Mouse (Mus musculus) liver, embryonic 13.5 days (tissue): Measurements from ENCODE around the gene Scube2. TPM values are rescaled to one million over a fixed set of nuclear protein-coding genes. Genes with fewer than 3 reads are reported as not detected.

Source experiments
- ATAC-seq: fragments of 200-750 bp; cut with Nextera tagmentation; 2 replicates; pipeline ENCODE4 v1.8.0; 2017; ENCODE audit warnings: low read depth, mild to moderate bottlenecking, moderate number of reproducible peaks, moderate library complexity
- DNase-seq: peaks from one replicate; pipeline ENCODE4 v3.0.0; 2022
- H3K27ac ChIP-seq: fragments of 300-500 bp; sonication (generic); 2 replicates; pipeline ENCODE4 v1.5.1; 2015; ENCODE audit warnings: moderate library complexity, mild to moderate bottlenecking, inconsistent platforms
- H3K27me3 ChIP-seq: fragments of 300-500 bp; sonication (generic); 2 replicates; pipeline ENCODE4 v1.6.1; 2015; ENCODE audit warnings: mild to moderate bottlenecking, inconsistent platforms
- H3K36me3 ChIP-seq: fragments of 300-500 bp; sonication (generic); 2 replicates; pipeline ENCODE4 v1.6.1; 2015; ENCODE audit warnings: mild to moderate bottlenecking, inconsistent platforms
- H3K4me1 ChIP-seq: fragments of 300-500 bp; sonication (generic); replicated peaks from 2 replicates; pipeline ENCODE4 v1.6.1; 2015; ENCODE audit warnings: inconsistent platforms
- H3K4me2 ChIP-seq: fragments of 300-500 bp; sonication (generic); 2 replicates; pipeline ENCODE4 v1.6.1; 2015; ENCODE audit warnings: inconsistent platforms, mild to moderate bottlenecking, moderate library complexity
- H3K4me3 ChIP-seq: fragments of 300-500 bp; sonication (generic); replicated peaks from 2 replicates; pipeline ENCODE4 v1.5.1; 2015; ENCODE audit warnings: mild to moderate bottlenecking, inconsistent platforms
- H3K9ac ChIP-seq: fragments of 300-500 bp; sonication (generic); 2 replicates; pipeline ENCODE4 v1.6.1; 2015; ENCODE audit warnings: mild to moderate bottlenecking, inconsistent platforms
- H3K9me3 ChIP-seq: fragments of 300-500 bp; sonication (generic); replicated peaks from 2 replicates; pipeline ENCODE4 v1.6.1; 2016; ENCODE audit warnings: inconsistent platforms
- WGBS: fragments of 180-500 bp; shearing (Covaris S2); methylation state at CpG from one replicate; pipeline ENCODE4 v1.1.7; 2015; ENCODE audit not compliant: insufficient replicate concordance; 5-methylcytosine and 5-hydroxymethylcytosine counted together
- polyA plus RNA-seq: library from polyadenylated mRNA; unstranded; fragments of >200 nt; fragmentation: Nextera tagmentation; extraction: Ambion mirVana; gene quantifications from 2 replicates; pipeline ENCODE4 v1.2.1, GENCODE M21; 2015

Gene Scube2
- polyA plus RNA-seq, 1 experiment from 2014 or later: 0.14 TPM

DNA sequence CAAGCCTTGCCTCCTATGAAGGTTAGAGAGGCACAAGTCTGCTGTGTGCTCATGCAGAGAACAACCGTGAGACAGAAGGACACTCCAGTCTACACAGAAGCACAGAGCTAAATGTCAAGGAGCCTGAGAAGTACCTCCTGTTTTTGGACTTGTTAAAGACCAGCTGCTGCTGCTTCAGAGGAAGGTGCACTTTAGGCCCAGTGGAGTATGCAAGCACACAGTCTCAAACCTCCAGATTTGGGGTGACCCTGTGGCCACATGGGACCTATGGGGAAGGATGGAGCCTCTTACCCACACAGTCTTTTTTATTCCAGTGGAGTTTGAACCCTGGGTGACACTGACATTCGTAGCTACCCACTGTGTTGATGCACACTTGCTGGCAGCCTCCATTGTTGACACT, 34.1 kb downstream of the Scube2 start:
- DNase-seq: no peak
- WGBS: 59% methylated on average over 2 of the region's 2 CpGs
- no peaks in the 10 kb centered on the region for H3K36me3 ChIP-seq

DNA sequence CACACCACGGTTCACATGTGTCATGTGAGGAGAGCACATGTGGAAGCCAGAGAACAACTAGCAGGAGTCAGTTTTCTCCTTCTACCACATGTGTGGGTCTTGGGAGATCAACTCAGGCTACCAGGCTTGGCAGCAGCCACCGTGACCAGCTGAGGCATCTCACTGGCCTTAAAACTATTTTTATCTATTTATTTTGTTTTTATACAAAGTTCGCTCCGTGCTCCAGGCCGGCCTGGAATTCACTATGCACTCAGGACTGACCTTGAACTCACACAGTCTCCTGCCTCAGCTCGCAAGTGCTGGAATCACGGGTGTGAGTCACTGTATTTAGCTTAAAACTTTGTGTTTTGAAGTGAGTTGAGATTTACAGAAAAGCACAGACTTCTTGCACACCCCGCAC, 38.6 kb downstream of the Scube2 start:
- H3K36me3 ChIP-seq: no peaks in the 10 kb centered on the region
- no peak overlapping the region for H3K4me3 ChIP-seq
- ATAC-seq: no peak
- H3K27me3 ChIP-seq: no peaks in the 10 kb centered on the region
- H3K27ac ChIP-seq: no peak overlapping the region
- H3K9me3 ChIP-seq: no peaks in the 10 kb centered on the region
- no peak overlapping the region for H3K9ac ChIP-seq
- DNase-seq: no peak
- H3K4me1 ChIP-seq: no peaks in the 10 kb centered on the region
- H3K4me2 ChIP-seq: no peak overlapping the region
- 66% methylated on average over 8 of the region's 8 CpGs for WGBS

More for the DNA sequence above, 34.1 kb downstream of the Scube2 start:
- Histone ChIP-seq H3K9ac (no peak overlapping the region), H3K27ac (no peak overlapping the region), H3K4me1 (no peaks in the 10 kb centered on the region), H3K4me3 (no peak overlapping the region), H3K4me2 (no peak overlapping the region), H3K9me3 (no peaks in the 10 kb centered on the region), H3K27me3 (peaks cover 6% of the 10 kb centered on the region; the same call in 1 of the 2 replicates)
- no peak for ATAC-seq

DNA sequence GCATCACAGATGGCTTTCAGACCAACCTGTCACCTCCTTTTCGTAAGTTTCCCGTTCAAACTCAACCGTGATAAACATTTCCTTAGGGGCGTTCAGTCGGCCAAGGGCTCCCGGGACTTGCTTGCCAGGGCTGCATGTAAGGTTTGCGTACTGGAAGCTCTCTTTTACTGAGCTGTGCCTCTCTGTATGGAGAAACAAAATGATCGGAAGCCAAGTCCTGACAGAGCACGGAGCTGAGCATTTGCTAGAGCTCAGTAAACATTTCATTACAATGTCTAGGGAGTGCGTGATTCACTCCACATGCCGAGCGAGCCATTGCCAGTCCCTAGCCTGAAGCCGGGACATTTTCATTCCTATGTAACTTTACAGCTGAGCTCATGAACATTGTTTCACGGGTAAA, 40.2 kb downstream of the Scube2 start:
- H3K9ac ChIP-seq: no peak overlapping the region
- no peak for ATAC-seq
- H3K4me2 ChIP-seq: no peak overlapping the region
- no peaks in the 10 kb centered on the region for H3K27me3 ChIP-seq
- no peak for DNase-seq
- no peaks in the 10 kb centered on the region for H3K36me3 ChIP-seq
- no peaks in the 10 kb centered on the region for H3K9me3 ChIP-seq
- no peak overlapping the region for H3K4me3 ChIP-seq
- 75% methylated on average over 14 of the region's 14 CpGs for WGBS
- H3K4me1 ChIP-seq: no peaks in the 10 kb centered on the region
- no peak overlapping the region for H3K27ac ChIP-seq

DNA sequence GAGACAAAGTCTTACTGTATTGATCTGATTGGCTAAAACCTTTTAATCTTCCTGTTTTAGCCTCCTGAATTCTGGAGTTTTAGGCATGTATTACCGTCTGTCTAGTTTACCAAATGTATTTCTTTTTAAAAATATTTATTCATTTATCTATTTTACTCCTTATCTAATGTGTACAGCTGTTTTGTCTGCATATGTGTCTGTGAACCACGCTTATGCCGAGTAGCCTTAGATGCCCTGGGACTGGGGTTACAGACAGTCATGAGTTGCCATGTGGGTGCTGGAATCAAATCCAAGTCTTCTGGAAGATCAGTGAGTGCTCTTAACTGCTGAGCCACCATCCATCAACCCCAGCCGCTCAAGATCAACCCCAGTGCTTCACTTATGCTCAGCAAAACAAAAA, 46.9 kb downstream of the Scube2 start:
- Histone ChIP-seq H3K27ac (no peak overlapping the region), H3K27me3 (no peaks in the 10 kb centered on the region), H3K9me3 (no peaks in the 10 kb centered on the region), H3K36me3 (no peaks in the 10 kb centered on the region), H3K4me1 (peaks cover 27% of the 10 kb centered on the region), H3K9ac (no peak overlapping the region), H3K4me2 (no peak overlapping the region), H3K4me3 (no peak overlapping the region)
- ATAC-seq: peak; percentile 54; the same call in 1 of the 2 replicates
- WGBS: 36% methylated on average over 4 of the region's 4 CpGs
- no peak for DNase-seq

DNA sequence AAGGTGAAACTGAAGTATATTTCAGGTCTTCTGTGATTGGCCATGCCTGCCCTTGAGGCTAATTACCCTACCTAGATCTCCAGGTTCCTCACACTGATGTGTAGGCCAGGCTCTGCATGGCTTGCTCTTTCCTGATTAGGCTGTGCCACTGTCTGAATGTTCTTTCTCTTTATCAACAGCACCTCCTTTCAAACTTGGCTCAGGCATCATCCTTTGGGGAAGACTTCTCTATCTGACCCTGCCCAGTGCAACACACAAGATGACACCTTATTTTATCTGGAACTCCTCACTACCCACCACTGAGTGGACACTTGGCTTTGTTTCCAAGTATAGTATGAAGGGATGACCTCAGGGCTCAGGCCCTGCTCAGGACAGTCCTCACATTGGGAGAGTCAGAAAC, 47.5 kb downstream of the Scube2 start:
- no peak overlapping the region for H3K27ac ChIP-seq
- no peak overlapping the region for H3K9ac ChIP-seq
- H3K4me3 ChIP-seq: no peak overlapping the region
- no peaks in the 10 kb centered on the region for H3K27me3 ChIP-seq
- no peaks in the 10 kb centered on the region for H3K9me3 ChIP-seq
- peaks cover 27% of the 10 kb centered on the region for H3K4me1 ChIP-seq
- 0 out of 2 replicates have a peak overlapping the region, but pooled peaks have one; percentile 3 for H3K4me2 ChIP-seq
- DNase-seq: peak; percentile 43
- ATAC-seq: peak; percentile 92
- no peaks in the 10 kb centered on the region for H3K36me3 ChIP-seq

DNA sequence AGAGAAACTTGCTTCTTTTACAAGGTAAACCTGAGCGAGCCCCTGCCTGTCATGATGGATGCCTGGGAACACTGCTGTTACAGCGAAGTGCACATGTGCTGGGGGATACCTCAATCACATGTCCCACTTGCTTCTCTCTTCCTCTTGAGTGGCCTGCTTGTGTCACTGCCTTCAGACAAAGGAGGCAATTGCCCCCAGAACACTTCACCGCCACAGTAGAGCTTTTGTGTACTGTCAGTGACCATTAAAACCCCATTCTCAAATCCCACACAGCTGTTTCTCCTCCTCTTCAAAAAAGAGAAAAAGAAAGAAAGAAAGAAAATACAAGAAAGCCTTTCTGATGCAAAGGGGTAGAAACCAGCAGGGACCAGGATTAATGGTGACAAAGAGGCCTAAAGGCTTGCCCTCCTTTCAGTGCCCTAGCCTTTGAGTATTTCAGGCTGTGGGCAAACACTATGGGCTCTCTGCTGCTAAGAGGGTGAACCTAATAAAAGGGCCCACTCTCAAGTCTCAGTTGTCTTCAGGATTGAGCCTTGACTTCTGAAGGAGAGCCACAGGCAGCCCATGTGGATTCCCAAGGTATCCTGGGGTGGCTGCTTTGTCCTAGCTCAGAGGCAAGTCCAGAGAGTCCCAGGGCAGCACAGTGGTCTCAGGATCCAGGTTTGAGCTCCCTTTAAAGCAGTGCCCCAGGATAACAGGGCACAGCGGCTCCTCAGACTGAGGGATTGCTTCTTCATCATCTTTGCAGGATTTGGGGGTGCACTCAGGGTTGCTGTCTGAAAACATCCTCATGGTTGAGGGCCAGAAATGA, 51.9 kb downstream of the Scube2 start:
- H3K27ac ChIP-seq: no peak overlapping the region
- no peaks in the 10 kb centered on the region for H3K9me3 ChIP-seq
- 75% methylated on average over 4 of the region's 4 CpGs for WGBS
- no peak for ATAC-seq
- peaks cover 3% of the 10 kb centered on the region; the same call in 1 of the 2 replicates for H3K27me3 ChIP-seq
- no peak for DNase-seq
- no peaks in the 10 kb centered on the region for H3K36me3 ChIP-seq
- H3K4me1 ChIP-seq: peaks cover 20% of the 10 kb centered on the region
- H3K9ac ChIP-seq: no peak overlapping the region
- no peak overlapping the region for H3K4me3 ChIP-seq
- no peak overlapping the region for H3K4me2 ChIP-seq

DNA sequence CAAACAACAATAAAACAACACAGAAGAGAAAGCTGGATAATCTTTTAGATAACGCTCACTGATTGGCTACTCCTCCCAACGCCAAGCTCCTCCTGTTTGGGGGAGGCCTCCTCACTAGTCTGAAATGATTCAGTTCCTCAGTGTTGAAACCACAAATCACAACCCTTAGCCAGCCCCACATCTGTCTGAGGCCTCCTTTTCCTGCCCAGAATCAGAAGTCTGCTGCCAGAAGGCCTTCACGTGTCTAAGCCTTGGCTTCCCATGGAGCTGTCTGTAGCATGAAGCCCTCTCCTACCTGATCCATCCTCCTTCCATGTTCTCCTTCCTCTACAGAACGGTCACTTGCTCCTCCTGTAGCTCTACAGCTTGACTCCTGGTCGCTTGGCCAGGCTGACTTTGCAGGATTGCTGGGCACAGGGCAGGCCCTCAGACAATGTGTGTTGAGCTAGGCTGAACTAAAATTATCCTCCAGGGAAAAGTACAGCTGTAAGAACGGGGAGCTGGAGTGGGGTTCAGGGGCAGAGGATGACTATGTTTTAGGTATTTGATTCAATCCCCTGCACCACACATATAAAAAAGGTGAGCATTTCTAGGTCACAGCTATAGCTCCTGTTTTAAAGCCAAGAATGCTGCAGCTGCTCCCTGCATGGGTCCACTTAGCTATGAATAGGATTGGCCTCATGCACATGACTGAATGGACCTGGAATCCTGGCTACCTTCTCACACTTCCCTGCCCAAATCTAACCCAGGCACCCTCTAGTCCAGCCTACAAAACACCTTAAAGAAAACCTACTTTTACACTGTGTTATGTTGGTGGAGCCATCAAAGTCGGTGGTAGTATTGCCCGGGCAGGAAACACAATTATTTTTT, 57.6 kb downstream of the Scube2 start:
- H3K9ac ChIP-seq: no peak overlapping the region
- no peak overlapping the region for H3K27ac ChIP-seq
- DNase-seq (no peak), ATAC-seq (no peak)
- peaks cover 10% of the 10 kb centered on the region; the same call in 1 of the 2 replicates for H3K27me3 ChIP-seq
- no peaks in the 10 kb centered on the region for H3K36me3 ChIP-seq
- no peak overlapping the region for H3K4me3 ChIP-seq
- no peak overlapping the region for H3K4me2 ChIP-seq
- no peaks in the 10 kb centered on the region for H3K9me3 ChIP-seq
- WGBS: 46% methylated on average over 8 of the region's 8 CpGs
- H3K4me1 ChIP-seq: no peaks in the 10 kb centered on the region

DNA sequence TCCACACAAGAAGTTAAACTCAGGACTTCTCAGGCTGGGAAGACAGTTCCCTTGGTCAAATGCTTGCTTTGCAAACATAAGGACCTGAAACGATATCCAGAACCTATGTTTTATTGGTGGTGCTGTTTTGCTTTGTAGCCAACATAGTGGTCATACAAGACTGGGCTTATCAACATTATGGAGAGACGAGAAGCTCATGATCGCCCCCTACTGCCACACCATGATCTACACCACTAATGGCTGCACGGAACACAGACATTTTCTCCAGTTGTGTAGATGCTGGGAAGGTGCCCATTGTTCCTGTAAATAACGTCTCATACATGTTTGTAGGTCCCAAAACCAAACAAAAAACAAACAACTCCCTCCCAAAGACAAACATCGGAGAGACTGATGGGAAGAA, 60.6 kb downstream of the Scube2 start:
- H3K4me3 ChIP-seq: no peak overlapping the region
- H3K27ac ChIP-seq: no peak overlapping the region
- no peaks in the 10 kb centered on the region for H3K4me1 ChIP-seq
- ATAC-seq (no peak), DNase-seq (peak; percentile 20)
- peaks cover 15% of the 10 kb centered on the region; the same call in 1 of the 2 replicates for H3K27me3 ChIP-seq
- no peak overlapping the region for H3K9ac ChIP-seq
- WGBS: 28% methylated on average over 6 of the region's 6 CpGs
- H3K4me2 ChIP-seq: no peak overlapping the region
- no peaks in the 10 kb centered on the region for H3K36me3 ChIP-seq
- H3K9me3 ChIP-seq: no peaks in the 10 kb centered on the region

DNA sequence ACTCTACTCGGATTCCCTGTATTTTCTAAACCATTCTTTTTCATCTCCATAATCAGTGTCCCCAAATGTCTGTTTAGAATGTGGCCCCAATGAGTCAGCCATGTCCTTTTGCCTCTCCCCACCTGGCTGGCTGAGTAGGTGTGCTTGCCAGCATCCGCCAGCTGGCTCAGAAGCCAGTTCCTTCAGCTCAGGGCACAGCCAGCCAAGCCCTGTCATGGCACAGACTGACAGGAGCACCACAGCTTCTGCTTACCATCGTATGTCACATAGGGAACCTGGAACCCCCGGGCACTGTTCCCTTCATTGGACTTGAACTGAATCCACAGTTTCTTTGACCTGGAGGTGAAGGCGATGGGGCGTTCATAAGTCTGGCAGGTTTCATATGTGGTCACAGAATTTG, 61.1 kb downstream of the Scube2 start:
- H3K4me2 ChIP-seq: no peak overlapping the region
- no peak for DNase-seq
- H3K27me3 ChIP-seq: peaks cover 15% of the 10 kb centered on the region; the same call in 1 of the 2 replicates
- H3K4me1 ChIP-seq: no peaks in the 10 kb centered on the region
- no peak for ATAC-seq
- H3K9ac ChIP-seq: no peak overlapping the region
- H3K9me3 ChIP-seq: no peaks in the 10 kb centered on the region
- H3K36me3 ChIP-seq: no peaks in the 10 kb centered on the region
- H3K4me3 ChIP-seq: no peak overlapping the region
- WGBS: 74% methylated on average over 6 of the region's 6 CpGs
- H3K27ac ChIP-seq: no peak overlapping the region

DNA sequence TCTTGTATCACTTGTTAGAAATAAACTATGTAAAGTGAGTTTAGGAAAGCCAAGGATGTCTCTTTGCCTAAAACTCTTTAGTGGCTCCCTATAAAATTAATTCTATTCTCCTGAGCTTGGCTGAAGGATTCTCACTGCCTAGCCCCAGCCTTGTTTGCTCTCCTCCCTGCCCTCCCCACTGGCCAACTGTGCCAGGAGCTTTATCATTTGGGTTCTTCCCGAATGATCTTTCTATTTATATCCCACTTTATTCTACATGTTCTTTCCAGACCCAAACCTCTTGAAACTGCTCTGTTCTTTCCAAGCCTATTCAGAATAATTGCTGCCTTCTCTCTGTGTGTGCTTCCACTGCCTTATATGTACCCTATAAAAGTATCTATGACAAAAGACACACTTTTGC, 62.0 kb downstream of the Scube2 start:
- no peak for ATAC-seq
- Histone ChIP-seq H3K9me3 (no peaks in the 10 kb centered on the region), H3K36me3 (no peaks in the 10 kb centered on the region), H3K27ac (no peak overlapping the region), H3K4me3 (no peak overlapping the region), H3K4me2 (no peak overlapping the region), H3K4me1 (no peaks in the 10 kb centered on the region), H3K9ac (no peak overlapping the region), H3K27me3 (peaks cover 15% of the 10 kb centered on the region; the same call in 1 of the 2 replicates)
- no peak for DNase-seq
- 33% methylated on average over 1 of the region's 1 CpGs for WGBS

DNA sequence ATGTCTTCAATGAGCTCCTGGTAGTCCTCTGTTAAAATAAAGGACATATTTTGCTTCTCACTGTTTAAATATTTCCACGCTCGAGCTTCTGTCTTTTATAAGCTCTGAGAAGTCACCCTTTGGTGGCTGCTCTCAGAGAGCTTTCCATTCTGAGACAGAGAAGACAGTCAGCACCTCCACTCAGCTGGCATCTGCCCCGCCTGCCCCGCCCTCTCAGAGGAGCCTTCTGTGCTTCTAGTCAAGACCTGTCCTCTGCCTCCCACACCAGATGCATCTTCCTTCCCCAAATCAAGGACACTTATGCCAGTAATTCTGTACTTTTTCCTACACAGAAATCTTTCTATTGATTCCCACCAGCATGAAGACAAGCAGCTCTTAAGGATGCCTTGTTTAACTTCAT, 64.9 kb downstream of the Scube2 start:
- H3K27ac ChIP-seq: no peak overlapping the region
- no peak overlapping the region for H3K9ac ChIP-seq
- H3K36me3 ChIP-seq: no peaks in the 10 kb centered on the region
- no peak overlapping the region for H3K4me2 ChIP-seq
- no peaks in the 10 kb centered on the region for H3K9me3 ChIP-seq
- peaks cover 8% of the 10 kb centered on the region; the same call in 1 of the 2 replicates for H3K27me3 ChIP-seq
- H3K4me1 ChIP-seq: peaks cover under 1% of the 10 kb centered on the region; the same call in 1 of the 2 replicates
- DNase-seq (no peak), ATAC-seq (no peak)
- no peak overlapping the region for H3K4me3 ChIP-seq
- 64% methylated on average over 4 of the region's 4 CpGs for WGBS
